Mouse (Mus musculus): ENCODE data around the gene Atg7. TPM values are rescaled to one million over a fixed set of nuclear protein-coding genes. Genes with fewer than 3 reads are reported as not detected.

The Atg7 gene
- polyA plus RNA-seq, 1 experiment = 16.8 TPM

- 58% methylated on average over 19 of the region's 19 CpGs for WGBS
- DNase-seq (ENCODE audit: low read depth, low spot score) = no peak
Measured at GRCm38 (mm10) chr6:114890411-114891115, 247.7 kb downstream of the Atg7 start.

- no peak for DNase-seq (ENCODE audit: low read depth, low spot score)
- WGBS = 85% methylated on average over 12 of the region's 12 CpGs
Measured at GRCm38 (mm10) chr6:114891272-114891671, 248.4 kb downstream of the Atg7 start.

GRCm38 (mm10) chr6:114891771-114892170, 248.9 kb downstream of the Atg7 start:
- WGBS = 53% methylated on average over 12 of the region's 12 CpGs

GRCm38 (mm10) chr6:114892363-114892762, 249.5 kb downstream of the Atg7 start:
- 41% methylated on average over 6 of the region's 6 CpGs for WGBS
- DNase-seq (ENCODE audit: low read depth, low spot score) = no peak

More at GRCm38 (mm10) chr6:114891771-114892170, 248.9 kb downstream of the Atg7 start:
- DNase-seq (ENCODE audit: low read depth, low spot score) = no peak

- no peak for DNase-seq (ENCODE audit: low read depth, low spot score)
- 52% methylated on average over 20 of the region's 20 CpGs for WGBS
Measured at GRCm38 (mm10) chr6:114893427-114894209, 250.7 kb downstream of the Atg7 start.

GRCm38 (mm10) chr6:114894548-114895106, 251.7 kb downstream of the Atg7 start:
- 49% methylated on average over 4 of the region's 4 CpGs for WGBS
- DNase-seq (ENCODE audit: low read depth, low spot score) = no peak

GRCm38 (mm10) chr6:114895191-114895590, 252.3 kb downstream of the Atg7 start:
- WGBS = 94% methylated on average over 7 of the region's 7 CpGs
- no peak for DNase-seq (ENCODE audit: low read depth, low spot score)

- WGBS = 50% methylated on average over 2 of the region's 2 CpGs
- DNase-seq (ENCODE audit: low read depth, low spot score) = no peak
Measured at GRCm38 (mm10) chr6:114896281-114896680, 253.4 kb downstream of the Atg7 start.

GRCm38 (mm10) chr6:114898949-114899348, 256.1 kb downstream of the Atg7 start:
- 89% methylated on average over 4 of the region's 4 CpGs for WGBS
- no peak for DNase-seq (ENCODE audit: low read depth, low spot score)

- DNase-seq (ENCODE audit: low read depth, low spot score) = no peak
- WGBS = 20% methylated on average over 7 of the region's 7 CpGs
Measured at GRCm38 (mm10) chr6:114899652-114900051, 256.8 kb downstream of the Atg7 start.

GRCm38 (mm10) chr6:114900194-114900593, 257.3 kb downstream of the Atg7 start:
- 45% methylated on average over 10 of the region's 10 CpGs for WGBS
- DNase-seq (ENCODE audit: low read depth, low spot score) = no peak

- 10% methylated on average over 12 of the region's 12 CpGs for WGBS
- no peak for DNase-seq (ENCODE audit: low read depth, low spot score)
Measured at GRCm38 (mm10) chr6:114901321-114901824, 258.5 kb downstream of the Atg7 start.

- 30% methylated on average over 4 of the region's 4 CpGs for WGBS
- DNase-seq (ENCODE audit: low read depth, low spot score) = no peak
Measured at GRCm38 (mm10) chr6:114901921-114902320, 259.0 kb downstream of the Atg7 start.

GRCm38 (mm10) chr6:114904233-114904632, 261.3 kb downstream of the Atg7 start:
- no peak for DNase-seq (ENCODE audit: low read depth, low spot score)
- WGBS = 51% methylated on average over 6 of the region's 6 CpGs

- 85% methylated on average over 3 of the region's 3 CpGs for WGBS
Measured at GRCm38 (mm10) chr6:114904818-114905217, 261.9 kb downstream of the Atg7 start.

GRCm38 (mm10) chr6:114905253-114906028, 262.5 kb downstream of the Atg7 start:
- DNase-seq (ENCODE audit: low read depth, low spot score) = no peak
- WGBS = 44% methylated on average over 8 of the region's 8 CpGs

More at GRCm38 (mm10) chr6:114904818-114905217, 261.9 kb downstream of the Atg7 start:
- DNase-seq (ENCODE audit: low read depth, low spot score) = no peak

GRCm38 (mm10) chr6:114906209-114906608, 263.3 kb downstream of the Atg7 start:
- DNase-seq (ENCODE audit: low read depth, low spot score) = no peak
- WGBS = 28% methylated on average over 5 of the region's 5 CpGs

- no peak for DNase-seq (ENCODE audit: low read depth, low spot score)
- 87% methylated on average over 6 of the region's 6 CpGs for WGBS
Measured at GRCm38 (mm10) chr6:114907459-114907858, 264.6 kb downstream of the Atg7 start.

- no peak for DNase-seq (ENCODE audit: low read depth, low spot score)
- WGBS = 82% methylated on average over 7 of the region's 7 CpGs
Measured at GRCm38 (mm10) chr6:114909801-114910200, 266.9 kb downstream of the Atg7 start.

Data from large intestine, adult 2 months (tissue).